Mouse (Mus musculus): Measurements from ENCODE around the gene Pgap2.

Pgap2 gene

DNA sequence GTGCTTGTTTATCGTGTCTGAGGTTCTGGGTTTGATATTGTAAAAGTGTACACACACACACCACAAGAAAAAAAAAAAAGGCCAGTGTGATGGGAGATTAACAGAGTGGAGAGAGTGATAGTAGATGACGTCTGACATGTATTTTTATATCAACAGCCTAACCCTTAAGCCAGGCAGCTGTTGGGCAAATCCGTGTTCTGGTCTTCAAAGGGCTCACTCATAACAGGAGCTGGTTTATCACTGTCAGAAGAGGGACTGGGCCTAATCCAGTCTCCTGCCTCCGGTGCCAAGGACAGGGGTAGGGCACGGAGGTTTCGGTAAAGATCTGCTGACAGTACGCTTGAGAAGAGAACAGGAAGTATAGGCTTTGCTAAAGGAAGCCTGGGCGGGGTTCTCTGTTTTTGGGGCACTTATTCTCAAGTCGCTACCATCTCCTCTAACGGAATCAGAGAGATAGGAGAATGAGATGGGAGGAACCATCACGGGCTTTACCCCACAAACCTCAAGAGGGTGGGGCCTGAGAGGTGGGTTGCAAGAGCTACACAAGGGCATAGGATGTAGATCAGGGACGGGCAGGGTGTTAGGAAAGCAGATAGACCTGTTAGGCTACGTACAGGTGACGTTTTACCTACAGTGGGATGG lies 56.5 kb downstream of the Pgap2 start:
- DNase-seq (ENCODE audit: low spot score): no peak

DNA sequence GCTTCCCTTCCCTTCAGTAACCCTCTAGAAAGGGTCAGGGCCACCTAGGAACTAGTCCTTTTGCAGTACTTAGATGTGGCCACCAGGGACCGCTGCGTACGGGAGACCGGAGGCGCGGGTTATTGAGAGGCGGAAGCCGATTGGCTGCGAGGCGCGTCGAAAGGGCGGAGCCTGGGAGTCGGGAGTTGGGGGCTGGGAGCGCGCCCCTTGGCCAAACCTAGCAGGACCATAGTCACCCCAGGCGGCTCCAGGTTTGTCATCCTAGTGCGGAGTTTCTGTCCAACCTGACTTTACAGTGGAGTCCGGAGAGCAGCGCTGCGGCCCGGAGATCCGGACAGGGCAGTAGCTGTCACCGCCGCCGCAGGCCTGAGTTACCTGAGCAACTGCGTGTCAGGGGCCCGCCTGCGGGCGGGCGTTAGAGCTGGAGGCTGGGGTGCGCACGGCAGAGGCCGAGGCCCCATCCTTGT lies 57.1 kb downstream of the Pgap2 start:
- DNase-seq (ENCODE audit: low spot score): peak; percentile 95

DNA sequence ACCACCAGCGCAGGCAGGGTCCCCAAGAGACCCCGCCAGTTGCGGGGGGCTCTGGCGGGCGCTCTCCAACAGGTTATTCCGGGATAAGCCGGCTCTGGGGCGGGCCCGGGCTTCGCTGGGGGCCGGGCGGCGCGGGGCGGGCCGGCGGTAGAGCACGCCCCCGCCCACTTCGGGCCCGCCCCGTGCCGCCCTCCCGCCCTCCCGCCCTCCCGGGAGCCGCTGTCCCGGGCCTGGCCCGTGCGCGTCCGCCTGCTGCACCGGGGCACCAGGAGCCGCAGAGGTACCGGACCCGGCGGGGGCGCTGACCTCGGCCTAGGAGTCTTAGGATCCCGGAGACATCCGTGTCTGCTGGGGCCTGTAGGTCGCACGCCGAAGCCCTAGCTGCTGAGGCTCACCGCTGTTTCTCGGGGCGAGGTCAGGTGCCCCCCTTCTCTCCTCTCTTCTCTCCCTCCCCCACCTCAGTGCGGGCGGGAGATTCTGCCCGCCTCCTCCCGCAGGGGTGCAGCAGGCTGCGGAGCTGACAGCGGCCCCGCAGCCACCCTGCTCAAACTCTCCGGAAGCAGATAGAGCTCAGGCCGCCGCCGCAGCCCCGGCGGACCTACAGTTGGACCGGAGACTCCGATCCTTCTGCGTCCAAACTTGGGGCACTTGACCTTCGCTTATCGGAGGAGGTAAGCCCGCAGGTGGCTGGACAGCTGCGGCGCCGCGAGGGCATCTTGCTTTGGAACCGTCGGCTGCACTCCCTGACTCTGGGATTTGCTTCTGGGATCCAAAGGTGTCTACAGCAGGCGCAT lies 57.8 kb downstream of the Pgap2 start, which contains the start of gene Stim1:
Gene Stim1 (plus strand): TSS at position 206 of the 794 bp plus-strand sequence.
- DNase-seq (ENCODE audit: low spot score): peak; percentile 51

DNA sequence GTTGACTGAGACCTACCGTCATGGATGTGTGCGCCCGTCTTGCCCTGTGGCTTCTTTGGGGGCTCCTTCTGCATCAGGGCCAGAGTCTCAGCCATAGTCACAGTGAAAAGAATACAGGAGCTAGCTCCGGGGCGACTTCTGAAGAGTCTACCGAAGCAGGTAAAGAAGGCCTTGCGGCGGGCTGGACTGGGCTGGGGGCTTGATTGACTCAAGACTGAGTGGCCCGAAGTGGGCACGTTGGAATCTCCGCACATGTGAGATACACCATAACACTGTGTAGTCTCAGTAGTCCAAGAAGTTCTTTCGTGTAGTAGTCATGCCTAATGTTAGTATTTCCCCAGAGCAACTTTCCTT lies 58.4 kb downstream of the Pgap2 start:
- DNase-seq (ENCODE audit: low spot score): no peak

DNA sequence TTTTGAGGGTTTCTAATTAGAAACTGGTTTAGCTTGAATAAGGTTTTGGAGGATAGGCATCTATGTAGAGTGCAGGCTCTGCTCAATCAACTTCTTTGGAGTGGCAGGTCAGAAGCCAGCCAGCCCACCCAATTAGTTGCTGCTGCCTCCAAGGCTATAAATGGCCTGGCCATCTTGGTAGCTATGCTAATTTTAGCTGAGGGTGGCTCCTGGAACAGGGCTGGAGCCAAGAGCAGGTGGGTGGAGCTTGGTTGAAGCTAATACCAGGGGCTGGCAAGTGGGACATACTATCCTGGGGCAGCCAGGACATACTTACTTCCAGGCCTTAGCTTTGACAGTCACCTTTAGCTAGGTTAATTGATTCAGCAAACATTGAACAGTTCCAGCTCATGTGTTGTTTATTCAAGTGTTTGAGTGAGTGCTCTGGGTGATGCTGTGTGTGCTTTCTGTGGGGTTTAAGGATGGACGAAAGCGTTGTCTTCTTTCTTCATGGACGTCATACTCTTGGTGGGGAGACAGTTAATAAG lies 62.5 kb downstream of the Pgap2 start:
- no peak for DNase-seq (ENCODE audit: low spot score)

DNA sequence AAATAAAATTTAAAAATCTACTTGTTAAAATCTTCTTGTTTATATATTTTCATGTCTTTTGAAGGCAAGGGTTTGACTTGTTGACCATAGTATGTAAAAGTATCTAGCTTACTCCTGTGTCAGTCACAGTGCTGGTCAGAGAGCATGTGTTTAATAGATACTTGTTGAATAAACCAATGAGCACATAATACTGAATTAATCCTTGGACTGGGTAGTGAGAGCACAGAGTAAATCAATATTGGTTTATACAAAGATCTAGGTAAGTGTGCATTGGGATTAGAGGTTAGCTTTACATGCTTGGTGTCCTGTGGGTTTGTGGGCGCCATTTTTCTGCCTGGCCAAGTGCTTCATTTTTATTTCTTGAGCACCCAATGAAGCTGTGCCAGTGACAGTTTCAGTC lies 71.4 kb downstream of the Pgap2 start:
- no peak for DNase-seq (ENCODE audit: low spot score)

DNA sequence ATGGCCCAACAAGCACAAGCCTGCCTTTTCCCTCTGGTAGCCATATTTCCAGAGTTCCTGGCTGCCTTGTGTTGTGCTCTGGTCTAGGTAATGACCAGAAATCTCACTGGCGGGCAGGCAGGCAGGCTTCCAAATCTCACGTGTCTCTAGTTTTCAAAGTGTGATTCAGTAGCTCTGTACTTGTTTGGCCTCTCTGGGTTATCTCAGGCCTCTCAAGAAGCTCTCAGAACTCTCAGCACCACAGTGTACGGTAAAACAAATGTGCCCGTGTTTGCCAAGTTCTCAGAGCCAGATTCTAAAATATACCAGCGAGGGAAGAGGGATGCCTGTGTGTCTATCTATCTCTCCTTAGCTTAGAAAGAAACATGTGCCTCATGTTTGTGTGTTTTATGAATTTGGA lies 72.3 kb downstream of the Pgap2 start:
- DNase-seq (ENCODE audit: low spot score): no peak
